Mouse (Mus musculus): ENCODE measurements at regions not wholly inside any gene's neighbourhood (a gene's known extent, or its start where the extent isn't known, plus 50 kb on each side); places are given as distances from the start of the nearest gene placed in this dataset.

DNA sequence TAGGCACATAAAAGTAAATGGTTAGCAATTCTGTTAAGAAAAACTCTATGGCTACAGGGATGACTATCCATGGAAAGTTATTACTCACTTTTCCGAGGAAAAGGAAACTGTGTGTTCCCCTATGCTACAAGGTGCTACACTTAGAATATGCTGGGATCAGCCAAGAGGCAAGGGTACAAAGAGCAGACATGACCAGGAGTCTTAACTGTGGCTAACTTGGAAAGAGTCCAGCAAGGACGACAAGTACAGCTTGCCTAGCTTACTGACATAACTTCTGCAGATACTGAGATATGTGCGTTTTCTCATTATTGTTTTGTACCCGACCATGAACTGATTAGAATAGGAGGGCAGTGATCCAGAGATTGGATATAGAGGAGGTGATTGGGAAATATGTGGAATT is 296.4 kb downstream of the Gm16223 start:
- Histone ChIP-seq H3K36me3 (replicated peaks; ENCODE audit: insufficient read depth, low read length) (no peaks in the 10 kb centered on the region), H3K27me3 (ENCODE audit: insufficient read depth, low read length) (no peaks in the 10 kb centered on the region), H3K9me3 (ENCODE audit: low read length) (no peaks in the 10 kb centered on the region), H3K27ac (ENCODE audit: low read depth) (no peak overlapping the region), H3K4me1 (ENCODE audit: insufficient read depth) (no peaks in the 10 kb centered on the region), H3K4me3 (ENCODE audit: low read depth, low read length) (no peak overlapping the region), H3K4me2 (ENCODE audit: low read depth, low read length) (no peak overlapping the region), H3K9ac (replicated peaks) (no peak overlapping the region)
- WGBS (ENCODE audit: insufficient replicate concordance) = 73% methylated on average over 4 of the region's 4 CpGs
- ATAC-seq (no peak), DNase-seq (no peak)
- TF ChIP-seq EP300 (IDR thresholded peaks at IDR 0.05; ENCODE audit: low read depth) (no peak), CTCF (IDR thresholded peaks at IDR 0.05; ENCODE audit: low read depth) (no peak)

DNA sequence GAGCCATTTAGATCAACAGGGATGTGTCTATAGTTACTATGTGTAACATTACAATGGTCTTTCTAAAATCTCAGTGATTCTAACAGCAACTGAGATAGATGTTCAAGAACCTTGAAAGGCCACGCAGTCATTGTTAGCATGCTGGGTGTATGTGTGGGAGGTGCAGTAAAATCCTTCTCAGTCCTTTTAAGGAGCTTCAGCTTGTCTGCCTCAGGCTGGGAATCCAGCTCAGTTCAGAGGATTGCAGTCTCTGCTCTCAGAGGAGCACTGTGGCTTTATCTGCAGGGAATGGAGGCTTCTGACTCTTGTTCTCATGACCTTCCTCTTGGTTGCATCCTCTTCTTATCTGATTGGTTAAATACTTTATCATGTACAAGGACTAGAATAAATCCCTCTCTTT is 320.2 kb downstream of the Gm16223 start:
- TF ChIP-seq EP300 (IDR thresholded peaks at IDR 0.05; ENCODE audit: low read depth) (no peak), CTCF (IDR thresholded peaks at IDR 0.05; ENCODE audit: low read depth) (no peak)
- DNase-seq = no peak
- Histone ChIP-seq H3K9me3 (ENCODE audit: low read length) (no peaks in the 10 kb centered on the region), H3K4me2 (ENCODE audit: low read depth, low read length) (no peak overlapping the region), H3K27me3 (ENCODE audit: insufficient read depth, low read length) (no peaks in the 10 kb centered on the region), H3K4me1 (ENCODE audit: insufficient read depth) (no peaks in the 10 kb centered on the region), H3K27ac (ENCODE audit: low read depth) (no peak overlapping the region), H3K4me3 (ENCODE audit: low read depth, low read length) (no peak overlapping the region), H3K36me3 (replicated peaks; ENCODE audit: insufficient read depth, low read length) (no peaks in the 10 kb centered on the region), H3K9ac (replicated peaks) (no peak overlapping the region)
- no peak for ATAC-seq
- 73% methylated on average over 1 of the region's 1 CpGs for WGBS (ENCODE audit: insufficient replicate concordance)

DNA sequence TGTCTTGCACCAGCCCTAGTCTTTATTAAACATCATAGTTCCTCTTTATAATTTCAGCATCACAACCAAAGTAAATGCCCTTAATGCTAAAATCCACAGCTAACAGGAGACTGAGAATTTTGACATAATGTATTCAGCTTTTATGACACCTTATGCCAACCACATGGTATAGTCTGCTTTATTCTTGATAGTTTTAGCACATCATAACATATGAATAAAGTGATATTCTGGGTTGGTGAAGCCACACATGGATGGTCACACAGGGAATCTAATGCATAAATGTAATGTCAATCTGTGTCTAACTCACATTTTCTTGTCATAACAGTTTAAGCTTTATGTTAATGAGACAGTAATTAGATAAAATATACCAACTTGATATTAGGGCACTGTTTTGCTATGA is 328.9 kb downstream of the Gm16223 start:
- no peak for DNase-seq
- no peak for TF ChIP-seq CTCF (IDR thresholded peaks at IDR 0.05; ENCODE audit: low read depth)
- H3K36me3 ChIP-seq (replicated peaks; ENCODE audit: insufficient read depth, low read length) = no peaks in the 10 kb centered on the region
- no peaks in the 10 kb centered on the region for H3K27me3 ChIP-seq (ENCODE audit: insufficient read depth, low read length)
- no peak for ATAC-seq
- H3K4me2 ChIP-seq (ENCODE audit: low read depth, low read length) = no peak overlapping the region
- H3K9me3 ChIP-seq (ENCODE audit: low read length) = no peaks in the 10 kb centered on the region
- no peaks in the 10 kb centered on the region for H3K4me1 ChIP-seq (ENCODE audit: insufficient read depth)
- H3K4me3 ChIP-seq (ENCODE audit: low read depth, low read length) = no peak overlapping the region
- H3K27ac ChIP-seq (ENCODE audit: low read depth) = no peak overlapping the region
- H3K9ac ChIP-seq (replicated peaks) = no peak overlapping the region

DNA sequence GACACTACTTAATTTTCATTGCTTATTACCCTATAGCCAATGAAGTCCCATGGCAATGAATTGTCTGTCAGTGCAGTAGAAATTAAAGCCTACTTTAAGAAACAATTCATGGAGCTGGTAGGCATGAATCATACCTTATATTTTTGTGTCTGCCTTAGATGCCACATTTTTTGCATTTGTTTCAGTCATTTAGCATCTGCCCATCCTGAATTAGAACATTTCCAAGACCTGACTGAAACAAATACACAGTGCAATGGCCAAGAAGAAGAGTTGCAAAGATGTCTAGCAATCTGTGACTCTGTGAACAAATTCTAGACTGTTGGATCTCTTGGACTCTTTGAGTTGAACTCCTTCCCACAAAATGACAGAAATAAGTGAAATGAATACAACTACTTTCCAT is 342.2 kb downstream of the Gm16223 start:
- ATAC-seq = no peak

DNA sequence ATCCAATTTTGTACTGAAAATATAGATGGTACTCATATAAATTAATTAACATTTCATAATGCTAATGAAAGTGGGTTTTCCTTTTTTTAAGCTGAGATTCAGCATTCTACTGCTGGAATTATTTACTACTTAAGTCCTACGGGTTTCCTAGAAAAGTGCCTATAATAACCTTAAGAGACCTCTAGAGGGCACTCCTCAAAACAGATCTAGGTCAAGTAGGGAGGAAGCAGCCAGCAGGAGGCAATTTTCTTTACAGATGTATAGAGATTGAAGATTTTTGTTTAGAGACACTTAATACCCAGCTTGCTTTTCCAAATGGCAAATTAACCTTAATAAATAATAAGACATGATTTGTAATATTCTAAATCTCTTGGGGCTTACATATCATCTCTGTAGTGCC is 344.5 kb downstream of the Gm16223 start:
- TF ChIP-seq CTCF (IDR thresholded peaks at IDR 0.05; ENCODE audit: low read depth) = peak; percentile 41
- TF ChIP-seq EP300 (IDR thresholded peaks at IDR 0.05; ENCODE audit: low read depth) = no peak

More for the DNA sequence above, 342.2 kb downstream of the Gm16223 start:
- no peak overlapping the region for H3K9ac ChIP-seq (replicated peaks)
- no peaks in the 10 kb centered on the region for H3K27me3 ChIP-seq (ENCODE audit: insufficient read depth, low read length)
- H3K4me3 ChIP-seq (ENCODE audit: low read depth, low read length) = no peak overlapping the region
- H3K4me1 ChIP-seq (ENCODE audit: insufficient read depth) = no peaks in the 10 kb centered on the region
- H3K27ac ChIP-seq (ENCODE audit: low read depth) = no peak overlapping the region
- TF ChIP-seq CTCF (IDR thresholded peaks at IDR 0.05; ENCODE audit: low read depth) (no peak), EP300 (IDR thresholded peaks at IDR 0.05; ENCODE audit: low read depth) (no peak)
- H3K9me3 ChIP-seq (ENCODE audit: low read length) = no peaks in the 10 kb centered on the region
- no peak overlapping the region for H3K4me2 ChIP-seq (ENCODE audit: low read depth, low read length)
- no peaks in the 10 kb centered on the region for H3K36me3 ChIP-seq (replicated peaks; ENCODE audit: insufficient read depth, low read length)
- no peak for DNase-seq

DNA sequence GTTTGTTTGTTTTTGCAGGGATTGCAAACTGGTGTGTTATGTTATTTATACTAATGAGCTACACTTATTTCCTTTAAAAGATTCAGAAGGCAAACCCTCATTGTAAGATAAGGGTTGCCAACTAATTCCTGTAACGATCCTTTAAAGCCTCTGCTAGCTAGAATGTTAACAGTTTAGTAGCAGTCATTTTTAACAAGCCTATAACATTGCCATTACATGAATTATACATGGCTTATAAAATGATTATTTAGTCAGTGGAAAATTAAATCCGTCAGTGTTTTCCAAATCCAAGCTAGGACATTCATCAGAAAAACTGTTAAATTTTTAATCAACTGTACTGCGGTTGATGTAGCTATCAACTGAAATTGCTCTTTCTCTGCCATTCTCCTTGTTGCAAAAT is 358.1 kb downstream of the Gm16223 start:
- TF ChIP-seq EP300 (IDR thresholded peaks at IDR 0.05; ENCODE audit: low read depth) (no peak), CTCF (IDR thresholded peaks at IDR 0.05; ENCODE audit: low read depth) (no peak)
- Histone ChIP-seq H3K27me3 (ENCODE audit: insufficient read depth, low read length) (no peaks in the 10 kb centered on the region), H3K4me1 (ENCODE audit: insufficient read depth) (no peaks in the 10 kb centered on the region), H3K4me2 (ENCODE audit: low read depth, low read length) (no peak overlapping the region), H3K9me3 (ENCODE audit: low read length) (no peaks in the 10 kb centered on the region), H3K4me3 (ENCODE audit: low read depth, low read length) (no peak overlapping the region), H3K36me3 (replicated peaks; ENCODE audit: insufficient read depth, low read length) (no peaks in the 10 kb centered on the region), H3K27ac (ENCODE audit: low read depth) (no peak overlapping the region), H3K9ac (replicated peaks) (no peak overlapping the region)
- DNase-seq (no peak), ATAC-seq (no peak)
- 68% methylated on average over 3 of the region's 3 CpGs for WGBS (ENCODE audit: insufficient replicate concordance)

More for the DNA sequence above, 344.5 kb downstream of the Gm16223 start:
- ATAC-seq (no peak), DNase-seq (no peak)
- H3K9ac ChIP-seq (replicated peaks) = no peak overlapping the region
- no peak overlapping the region for H3K4me2 ChIP-seq (ENCODE audit: low read depth, low read length)
- no peaks in the 10 kb centered on the region for H3K4me1 ChIP-seq (ENCODE audit: insufficient read depth)
- H3K4me3 ChIP-seq (ENCODE audit: low read depth, low read length) = no peak overlapping the region
- H3K27ac ChIP-seq (ENCODE audit: low read depth) = no peak overlapping the region
- no peaks in the 10 kb centered on the region for H3K27me3 ChIP-seq (ENCODE audit: insufficient read depth, low read length)
- H3K9me3 ChIP-seq (ENCODE audit: low read length) = no peaks in the 10 kb centered on the region
- no peaks in the 10 kb centered on the region for H3K36me3 ChIP-seq (replicated peaks; ENCODE audit: insufficient read depth, low read length)
- 29% methylated on average over 1 of the region's 1 CpGs for WGBS (ENCODE audit: insufficient replicate concordance)

DNA sequence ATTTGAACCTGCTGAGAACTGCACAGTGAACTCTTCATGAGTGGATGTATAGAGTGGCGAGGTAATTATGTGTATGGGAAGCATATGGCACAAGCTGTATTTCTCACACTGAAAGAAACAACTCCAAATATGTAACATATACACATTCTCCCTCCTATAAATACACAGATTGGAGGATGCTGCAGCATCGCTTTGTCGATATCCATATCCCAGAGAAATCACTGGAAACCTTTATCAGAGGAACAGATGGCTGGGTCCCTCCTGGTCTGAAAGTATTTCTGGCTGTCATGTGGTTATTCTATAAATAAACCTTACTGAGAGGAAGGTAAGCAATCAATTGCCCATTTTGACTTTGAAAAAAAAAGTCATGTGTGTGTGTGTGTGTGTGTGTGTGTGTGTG is 365.4 kb downstream of the Gm16223 start:
- Histone ChIP-seq H3K36me3 (replicated peaks; ENCODE audit: insufficient read depth, low read length) (no peaks in the 10 kb centered on the region), H3K4me3 (ENCODE audit: low read depth, low read length) (no peak overlapping the region), H3K4me2 (ENCODE audit: low read depth, low read length) (no peak overlapping the region), H3K9me3 (ENCODE audit: low read length) (no peaks in the 10 kb centered on the region), H3K4me1 (ENCODE audit: insufficient read depth) (no peaks in the 10 kb centered on the region), H3K27me3 (ENCODE audit: insufficient read depth, low read length) (no peaks in the 10 kb centered on the region), H3K9ac (replicated peaks) (no peak overlapping the region), H3K27ac (ENCODE audit: low read depth) (no peak overlapping the region)
- no peak for DNase-seq
- ATAC-seq = no peak
- TF ChIP-seq CTCF (IDR thresholded peaks at IDR 0.05; ENCODE audit: low read depth) = no peak
- no peak for TF ChIP-seq EP300 (IDR thresholded peaks at IDR 0.05; ENCODE audit: low read depth)
- WGBS (ENCODE audit: insufficient replicate concordance) = 70% methylated on average over 3 of the region's 3 CpGs

Measured in liver, postnatal 0 days (tissue).